Comparison of ENCODE assay signal across 8 mouse cellular contexts in the genomic region with DNA sequence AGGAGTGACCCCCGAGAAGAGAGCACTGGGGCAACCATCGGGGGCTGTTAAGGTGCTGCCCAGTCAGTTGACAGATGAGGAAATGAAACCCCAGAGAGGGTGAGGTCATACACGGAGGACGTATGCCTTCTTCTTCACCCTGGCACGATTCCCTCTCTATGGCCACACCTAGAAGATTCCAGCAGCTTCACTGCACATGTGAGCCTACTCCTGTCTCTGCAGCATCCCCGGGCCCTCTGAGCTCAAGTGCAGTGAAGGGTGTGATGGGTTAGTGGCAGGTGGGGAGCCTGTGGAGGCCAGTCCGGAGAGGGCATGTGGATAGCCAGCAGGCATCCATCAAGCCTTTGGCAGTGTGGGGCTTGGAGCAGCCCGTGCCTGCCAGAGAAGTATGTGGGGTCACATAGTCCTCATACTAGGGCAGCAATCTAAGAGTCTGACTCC. TPM values are rescaled to one million over a fixed set of nuclear protein-coding genes. Genes with fewer than 3 reads are reported as not detected.
DNase-seq lines count a peak whose midpoint lies in the region; ATAC-seq and TF ChIP-seq lines count a peak whose summit lies in the region.

No protein-coding gene starts in this region.

- H3K9me3 ChIP-seq in heart, embryonic 11.5 days (replicated peaks; ENCODE audit: control insufficient read depth, low read length), result no peaks in the 10 kb centered on the region
- H3K9me3 ChIP-seq in neural tube, embryonic 11.5 days (ENCODE audit: control insufficient read depth, low read length), result no peaks in the 10 kb centered on the region

- peak overlapping the region; percentile 23; the same call in 1 of the 2 replicates for H3K9ac ChIP-seq in heart, embryonic 11.5 days (ENCODE audit: low read depth, low read length)
- H3K9ac ChIP-seq in neural tube, embryonic 11.5 days (ENCODE audit: low read length), result no peak overlapping the region

- H3K27ac ChIP-seq in heart, embryonic 11.5 days (ENCODE audit: low read depth, low read length), result peak overlapping the region; percentile 97
- peak overlapping the region; percentile 34; the same call in 1 of the 2 replicates for H3K27ac ChIP-seq in neural tube, embryonic 11.5 days (ENCODE audit: low read depth, low read length)

- no peaks in the 10 kb centered on the region for H3K36me3 ChIP-seq in heart, embryonic 11.5 days (ENCODE audit: control insufficient read depth, insufficient read depth, low read length)
- no peaks in the 10 kb centered on the region for H3K36me3 ChIP-seq in neural tube, embryonic 11.5 days (ENCODE audit: control insufficient read depth, insufficient read depth, low read length)

- H3K4me1 ChIP-seq in heart, embryonic 11.5 days (ENCODE audit: control insufficient read depth, insufficient read depth, low read length), result peaks cover 79% of the 10 kb centered on the region
- H3K4me1 ChIP-seq in neural tube, embryonic 11.5 days (ENCODE audit: control insufficient read depth, insufficient read depth, low read length), result peaks cover 18% of the 10 kb centered on the region

- peak overlapping the region; percentile 29; the same call in 1 of the 2 replicates for H3K4me2 ChIP-seq in heart, embryonic 11.5 days
- H3K4me2 ChIP-seq in neural tube, embryonic 11.5 days (ENCODE audit: low read depth), result no peak overlapping the region

- WGBS in heart, embryonic 11.5 days (ENCODE audit: insufficient replicate concordance), result 12% methylated on average over 8 of the region's 8 CpGs
- WGBS in neural tube, embryonic 11.5 days, result 51% methylated on average over 8 of the region's 8 CpGs

- DNase-seq in 3T3-L1 (ENCODE audit: low read depth, low spot score) (peak; percentile 57), Patski (ENCODE audit: low read depth, low spot score) (no peak)
- peak; percentile 59 for DNase-seq in kidney, postnatal 14 days
- no peak for DNase-seq in neural tube, embryonic 11.5 days (ENCODE audit: low spot score)
- DNase-seq in layer of hippocampus, adult 9-11 months, result no peak
- DNase-seq in retina, postnatal 1 day, result no peak
- DNase-seq in ovary, postnatal 10 days (ENCODE audit: low spot score), result no peak

- POLR2A ChIA-PET in Patski (lab: Charles Lee), result no interaction called here

- CTCF ChIA-PET in Patski (lab: Charles Lee), result interaction anchor here (1.2 to 2.8 kb wide), 3 partner anchors 15 to 61 kb away, joined by 3 to 11 read pairs (median 3); a partner anchor contains a TSS

- no peaks in the 10 kb centered on the region for H3K27me3 ChIP-seq in Patski
- H3K27me3 ChIP-seq in heart, embryonic 11.5 days (ENCODE audit: control insufficient read depth, insufficient read depth, low read length), result 0 out of 2 replicates have a peak, but pooled peaks cover 2% of the 10 kb centered on the region
- no peaks in the 10 kb centered on the region for H3K27me3 ChIP-seq in neural tube, embryonic 11.5 days (ENCODE audit: control insufficient read depth, insufficient read depth, low read length)

- ATAC-seq in Patski, result peak; percentile 52
- ATAC-seq in heart, embryonic 11.5 days (replicated peaks; ENCODE audit: insufficient number of reproducible peaks, low FRiP score, low TSS enrichment), result peak; percentile 28; the same call in 1 of the 2 replicates
- ATAC-seq in neural tube, embryonic 11.5 days (ENCODE audit: insufficient read depth, low FRiP score, low TSS enrichment), result no peak

- H3K4me3 ChIP-seq in heart, embryonic 11.5 days (ENCODE audit: low read depth, low read length), result no peak overlapping the region
- no peak overlapping the region for H3K4me3 ChIP-seq in neural tube, embryonic 11.5 days (ENCODE audit: low read depth, low read length)

- in situ Hi-C loops in Patski (cut with MboI; ENCODE audit: low pct_unique_long_range_greater_than_20kb), result loop anchor here (5.0 kb wide), 1 partner anchor 105 kb away; a partner anchor contains a TSS

- TF ChIP-seq CTCF in Patski (IDR thresholded peaks at IDR 0.05), result no peak

RNA-seq across cellular contexts. Expression of a gene that starts 6.4 kb away (rescaled TPM):
- polyA plus RNA-seq in Patski (2021), result not detected
- polyA plus RNA-seq in heart, embryonic 11.5 days (2014; fragmentation: Nextera tagmentation; extraction: Ambion mirVana), result 7,501 and 8,192 TPM in 2 replicates
- polyA plus RNA-seq in neural tube, embryonic 11.5 days (2014; fragmentation: Nextera tagmentation; extraction: Ambion mirVana), result 3.9 and 16.9 TPM in 2 replicates

RNA-seq across cellular contexts. Expression of a gene that starts 14.1 kb away (rescaled TPM):
- 76.9 TPM for polyA plus RNA-seq in Patski (2021)
- polyA plus RNA-seq in heart, embryonic 11.5 days (2014; fragmentation: Nextera tagmentation; extraction: Ambion mirVana), result 86.8 and 95.2 TPM in 2 replicates
- 92.5 and 102 TPM in 2 replicates for polyA plus RNA-seq in neural tube, embryonic 11.5 days (2014; fragmentation: Nextera tagmentation; extraction: Ambion mirVana)

RNA-seq across cellular contexts. Expression of a gene that starts 30.4 kb away (rescaled TPM):
- polyA plus RNA-seq in Patski (2021), result 12.5 TPM
- 21.4 and 27.7 TPM in 2 replicates for polyA plus RNA-seq in heart, embryonic 11.5 days (2014; fragmentation: Nextera tagmentation; extraction: Ambion mirVana)
- 8.9 and 9.7 TPM in 2 replicates for polyA plus RNA-seq in neural tube, embryonic 11.5 days (2014; fragmentation: Nextera tagmentation; extraction: Ambion mirVana)

RNA-seq across cellular contexts. Expression of a gene that starts 54.4 kb away (rescaled TPM):
- 47.5 TPM for polyA plus RNA-seq in Patski (2021)
- 5.1 and 5.7 TPM in 2 replicates for polyA plus RNA-seq in heart, embryonic 11.5 days (2014; fragmentation: Nextera tagmentation; extraction: Ambion mirVana)
- 5.0 and 6.2 TPM in 2 replicates for polyA plus RNA-seq in neural tube, embryonic 11.5 days (2014; fragmentation: Nextera tagmentation; extraction: Ambion mirVana)

RNA-seq across cellular contexts. Expression of a gene that starts 57.7 kb away (rescaled TPM):
- 0.33 TPM for polyA plus RNA-seq in Patski (2021)
- polyA plus RNA-seq in heart, embryonic 11.5 days (2014; fragmentation: Nextera tagmentation; extraction: Ambion mirVana), result 2.0 and 2.6 TPM in 2 replicates
- polyA plus RNA-seq in neural tube, embryonic 11.5 days (2014; fragmentation: Nextera tagmentation; extraction: Ambion mirVana), result 0.88 and 1.4 TPM in 2 replicates

Comparison
In these comparisons a context has a peak if more than half of its experiments do, and no peak if none do; other contexts are left out.
1. DNase-seq: peak in 3T3-L1 (single experiment) and kidney, postnatal 14 days (single experiment); none in Patski (single experiment), neural tube, embryonic 11.5 days (single experiment), layer of hippocampus, adult 9-11 months (single experiment), retina, postnatal 1 day (single experiment) and ovary, postnatal 10 days (single experiment).
2. RNA of a gene that starts 6.4 kb away (polyA plus RNA-seq): 7,501 to 8,192 TPM in heart, embryonic 11.5 days; 3.9 to 16.9 TPM in neural tube, embryonic 11.5 days and not detected in Patski (single experiment); every median in the first group is over 100 times any median in the second.